Mouse (Mus musculus): ENCODE results near the gene Olfr819.
"Not testable (repeated sequence)": the region's sequence is repeated elsewhere in the genome, so short reads cannot be mapped to it uniquely, and the experiment has no call there.

- TF ChIP-seq CTCF (IDR thresholded peaks at IDR 0.05; ENCODE audit: extremely low read depth, insufficient read depth, insufficient read length, insufficient replicate concordance); POLR2A (IDR thresholded peaks at IDR 0.05; ENCODE audit: low read depth, low read length): not testable (repeated sequence)
These were observed at the start of gene Olfr819 for GRCm38 (mm10) chr10:129967166-129967565.

All from spleen, adult 2 months (tissue).